In the genomic region with DNA sequence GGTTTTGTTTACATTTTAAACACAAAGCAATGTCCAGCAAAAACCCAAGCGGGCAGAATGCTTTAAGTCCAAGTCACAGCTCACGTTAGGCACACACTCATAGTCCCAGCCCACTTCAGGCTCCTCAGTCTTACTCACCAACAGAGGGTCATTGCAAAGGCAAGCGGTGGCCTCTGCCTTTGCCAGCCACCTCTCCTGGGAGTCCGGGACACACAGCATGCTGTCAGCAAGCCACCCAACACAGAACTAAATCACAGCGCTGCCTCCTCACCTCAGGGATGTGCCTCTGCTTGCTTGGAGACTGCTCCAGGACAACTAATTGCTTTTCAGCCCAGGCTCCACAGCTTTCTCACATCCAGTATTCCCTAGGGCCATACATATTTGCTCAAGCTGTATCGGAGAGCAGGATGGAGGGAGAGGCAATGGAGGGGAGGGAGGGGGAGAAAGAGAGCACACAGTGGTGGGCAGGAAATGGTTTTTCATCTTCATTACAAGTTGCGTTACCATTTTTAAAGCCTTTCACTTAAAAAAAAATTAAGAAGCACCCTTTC, we compare ENCODE assay signal across 11 mouse cellular contexts.
DNase-seq lines count a peak whose midpoint lies in the region; ATAC-seq and TF ChIP-seq lines count a peak whose summit lies in the region.
"Had no signal": no experiment of that assay in that cellular context is flagged by ENCODE, and none has a peak within 500 bp of the region (broad histone marks: within the 10 kb centered on the region; RNA-seq: fewer than 3 reads in every experiment).

No protein-coding gene starts in this region.

- no peaks in the 10 kb centered on the region for H3K36me3 ChIP-seq in heart, postnatal 0 days (replicated peaks; ENCODE audit: control insufficient read depth, insufficient read depth, low read length)
- no peaks in the 10 kb centered on the region for H3K36me3 ChIP-seq in heart, embryonic 12.5 days
- no peaks in the 10 kb centered on the region for H3K36me3 ChIP-seq in midbrain, embryonic 10.5 days
- H3K36me3 ChIP-seq in midbrain, postnatal 0 days (ENCODE audit: insufficient read depth, low read length): no peaks in the 10 kb centered on the region
- no peaks in the 10 kb centered on the region for H3K36me3 ChIP-seq in stomach, postnatal 0 days (ENCODE audit: control insufficient read depth, insufficient read depth, low read length)

- H3K4me2 ChIP-seq in heart, postnatal 0 days (ENCODE audit: low read depth, low read length): no peak overlapping the region
- no peak overlapping the region for H3K4me2 ChIP-seq in heart, embryonic 12.5 days
- no peak overlapping the region for H3K4me2 ChIP-seq in midbrain, postnatal 0 days (ENCODE audit: low read depth, low read length, poor library complexity, severe bottlenecking)
- H3K4me2 ChIP-seq in stomach, postnatal 0 days (replicated peaks; ENCODE audit: low read depth): no peak overlapping the region

- H3K27ac ChIP-seq in heart, postnatal 0 days (ENCODE audit: low read depth): no peak overlapping the region
- no peak overlapping the region for H3K27ac ChIP-seq in heart, embryonic 12.5 days (ENCODE audit: poor library complexity, severe bottlenecking)
- 0 out of 2 replicates have a peak overlapping the region, but pooled peaks have one; percentile 42 for H3K27ac ChIP-seq in midbrain, embryonic 10.5 days (replicated peaks)
- no peak overlapping the region for H3K27ac ChIP-seq in midbrain, postnatal 0 days (ENCODE audit: low read depth, low read length)
- H3K27ac ChIP-seq in stomach, postnatal 0 days (replicated peaks): no peak overlapping the region

- 72% methylated on average over 7 of the region's 7 CpGs for WGBS in heart, postnatal 0 days
- 78% methylated on average over 7 of the region's 7 CpGs for WGBS in heart, embryonic 12.5 days
- 81% methylated on average over 7 of the region's 7 CpGs for WGBS in midbrain, embryonic 10.5 days
- WGBS in midbrain, postnatal 0 days: 66% methylated on average over 7 of the region's 7 CpGs
- WGBS in stomach, postnatal 0 days: 48% methylated on average over 7 of the region's 7 CpGs

- no peak overlapping the region for H3K9ac ChIP-seq in heart, postnatal 0 days (replicated peaks; ENCODE audit: low read depth, low read length)
- no peak overlapping the region for H3K9ac ChIP-seq in heart, embryonic 12.5 days
- H3K9ac ChIP-seq in midbrain, postnatal 0 days (replicated peaks; ENCODE audit: low read length, poor library complexity, severe bottlenecking): no peak overlapping the region
- H3K9ac ChIP-seq in stomach, postnatal 0 days (ENCODE audit: low read length): no peak overlapping the region
- H3K9ac ChIP-seq: liver, postnatal 0 days had no signal

- no peaks in the 10 kb centered on the region for H3K27me3 ChIP-seq in heart, postnatal 0 days (ENCODE audit: control insufficient read depth, insufficient read depth, low read length)
- H3K27me3 ChIP-seq in heart, embryonic 12.5 days (replicated peaks): no peaks in the 10 kb centered on the region
- H3K27me3 ChIP-seq in midbrain, embryonic 10.5 days (ENCODE audit: low read depth, poor library complexity, severe bottlenecking): no peaks in the 10 kb centered on the region
- no peaks in the 10 kb centered on the region for H3K27me3 ChIP-seq in midbrain, postnatal 0 days (ENCODE audit: insufficient read depth, low read length)
- H3K27me3 ChIP-seq in stomach, postnatal 0 days (ENCODE audit: control insufficient read depth, insufficient read depth, low read length): no peaks in the 10 kb centered on the region

- no peak overlapping the region for H3K4me3 ChIP-seq in heart, postnatal 0 days (ENCODE audit: low read depth, low read length)
- no peak overlapping the region for H3K4me3 ChIP-seq in heart, embryonic 12.5 days
- H3K4me3 ChIP-seq in midbrain, embryonic 10.5 days: no peak overlapping the region
- no peak overlapping the region for H3K4me3 ChIP-seq in midbrain, postnatal 0 days (ENCODE audit: low read depth, low read length)
- no peak overlapping the region for H3K4me3 ChIP-seq in stomach, postnatal 0 days (ENCODE audit: low read depth, low read length)

- 0 out of 2 replicates have a peak, but pooled peaks have one; percentile 12 for ATAC-seq in heart, postnatal 0 days (ENCODE audit: insufficient read depth, low read depth)
- ATAC-seq in heart, embryonic 12.5 days (ENCODE audit: insufficient number of reproducible peaks, low FRiP score): no peak
- no peak for ATAC-seq in midbrain, postnatal 0 days (ENCODE audit: low FRiP score)
- ATAC-seq in stomach, postnatal 0 days (ENCODE audit: low FRiP score, low TSS enrichment): 0 out of 2 replicates have a peak, but pooled peaks have one; percentile 38
- ATAC-seq: liver, postnatal 0 days had no signal

- TF ChIP-seq EP300 in heart, postnatal 0 days (IDR thresholded peaks at IDR 0.05; ENCODE audit: low read depth): no peak
- TF ChIP-seq EP300 in stomach, postnatal 0 days (optimal IDR thresholded peaks at IDR 0.05): no peak

- H3K4me1 ChIP-seq in heart, postnatal 0 days (ENCODE audit: control insufficient read depth, insufficient read depth): peaks cover 8% of the 10 kb centered on the region
- H3K4me1 ChIP-seq in heart, embryonic 12.5 days (replicated peaks): peaks cover 11% of the 10 kb centered on the region
- peaks cover 26% of the 10 kb centered on the region for H3K4me1 ChIP-seq in midbrain, embryonic 10.5 days
- H3K4me1 ChIP-seq in midbrain, postnatal 0 days (ENCODE audit: insufficient read depth, low read length): 0 out of 2 replicates have a peak, but pooled peaks cover 5% of the 10 kb centered on the region
- no peaks in the 10 kb centered on the region for H3K4me1 ChIP-seq in stomach, postnatal 0 days (replicated peaks; ENCODE audit: control insufficient read depth, insufficient read depth)

- DNase-seq in adrenal gland, postnatal 10 days: peak; percentile 25
- DNase-seq in adrenal gland, adult (ENCODE audit: inconsistent age in 2 of 2, low spot score in 1 of 2): no peak
- DNase-seq in heart, postnatal 0 days (ENCODE audit: low spot score): no peak
- no peak for DNase-seq in midbrain, embryonic 10.5 days (ENCODE audit: low spot score)
- no peak for DNase-seq in midbrain, postnatal 0 days (ENCODE audit: low spot score)
- no peak for DNase-seq in stomach, postnatal 0 days (ENCODE audit: low spot score)
- DNase-seq in thymus, postnatal 14 days: no peak
- DNase-seq: cerebellum, postnatal 10 days; liver, postnatal 0 days; thymus, postnatal 36 days had no signal

- TF ChIP-seq CTCF in heart, postnatal 0 days (IDR thresholded peaks at IDR 0.05; ENCODE audit: low read depth): no peak
- no peak for TF ChIP-seq CTCF in midbrain, postnatal 0 days (IDR thresholded peaks at IDR 0.05)
- no peak for TF ChIP-seq CTCF in stomach, postnatal 0 days (IDR thresholded peaks at IDR 0.05; ENCODE audit: low read depth)

- no peaks in the 10 kb centered on the region for H3K9me3 ChIP-seq in heart, postnatal 0 days (replicated peaks; ENCODE audit: control insufficient read depth, low read length)
- peaks cover 5% of the 10 kb centered on the region; the same call in 1 of the 2 replicates for H3K9me3 ChIP-seq in heart, embryonic 12.5 days (replicated peaks)
- H3K9me3 ChIP-seq in midbrain, embryonic 10.5 days (replicated peaks): no peaks in the 10 kb centered on the region
- no peaks in the 10 kb centered on the region for H3K9me3 ChIP-seq in midbrain, postnatal 0 days (ENCODE audit: low read length)
- no peaks in the 10 kb centered on the region for H3K9me3 ChIP-seq in stomach, postnatal 0 days (ENCODE audit: control insufficient read depth, low read length)

Comparison
In these comparisons a context has a peak if more than half of its experiments do, and no peak if none do; other contexts are left out.
1. ATAC-seq: peak in heart, postnatal 0 days (single experiment) and stomach, postnatal 0 days (single experiment); none in heart, embryonic 12.5 days (single experiment) and midbrain, postnatal 0 days (single experiment).